Mouse (Mus musculus) macrophage (primary cell): ENCODE measurements around the gene Kansl3. TPM values are rescaled to one million over a fixed set of nuclear protein-coding genes. Genes with fewer than 3 reads are reported as not detected.
A peak's percentile ranks its signal among the peaks of the same experiment; 100 is the strongest.

ENCODE experiments used
- H3K27ac ChIP-seq: fragments of 350-480 bp; formaldehyde crosslinking; 2 replicates; pipeline ENCODE4 v1.9.0; 2021
- H3K36me3 ChIP-seq: fragments of 350-480 bp; formaldehyde crosslinking; 2 replicates; pipeline ENCODE4 v1.9.0; 2021; ENCODE audit errors: inconsistent target
- H3K4me3 ChIP-seq: fragments of 350-480 bp; formaldehyde crosslinking; 2 replicates; pipeline ENCODE4 v1.9.0; 2021; ENCODE audit errors: inconsistent target
- H3K79me2 ChIP-seq: fragments of 350-480 bp; formaldehyde crosslinking; 2 replicates; pipeline ENCODE4 v1.9.0; 2021; ENCODE audit errors: inconsistent target
- WGBS: methylation state at CpG from one replicate; pipeline ENCODE4 v1.1.7; 2026; ENCODE audit warnings: inconsistent platforms; ENCODE audit not compliant: missing documents; 5-methylcytosine and 5-hydroxymethylcytosine counted together
- polyA plus RNA-seq: library from polyadenylated mRNA; stranded (reverse); fragments of 250-400 nt; gene quantifications from 3 replicates; pipeline ENCODE4 v1.2.4, GENCODE M21; 2018; ENCODE audit warnings: inconsistent platforms

Gene Kansl3
- polyA plus RNA-seq, 1 experiment from 2014 or later, result 16.0 TPM

DNA sequence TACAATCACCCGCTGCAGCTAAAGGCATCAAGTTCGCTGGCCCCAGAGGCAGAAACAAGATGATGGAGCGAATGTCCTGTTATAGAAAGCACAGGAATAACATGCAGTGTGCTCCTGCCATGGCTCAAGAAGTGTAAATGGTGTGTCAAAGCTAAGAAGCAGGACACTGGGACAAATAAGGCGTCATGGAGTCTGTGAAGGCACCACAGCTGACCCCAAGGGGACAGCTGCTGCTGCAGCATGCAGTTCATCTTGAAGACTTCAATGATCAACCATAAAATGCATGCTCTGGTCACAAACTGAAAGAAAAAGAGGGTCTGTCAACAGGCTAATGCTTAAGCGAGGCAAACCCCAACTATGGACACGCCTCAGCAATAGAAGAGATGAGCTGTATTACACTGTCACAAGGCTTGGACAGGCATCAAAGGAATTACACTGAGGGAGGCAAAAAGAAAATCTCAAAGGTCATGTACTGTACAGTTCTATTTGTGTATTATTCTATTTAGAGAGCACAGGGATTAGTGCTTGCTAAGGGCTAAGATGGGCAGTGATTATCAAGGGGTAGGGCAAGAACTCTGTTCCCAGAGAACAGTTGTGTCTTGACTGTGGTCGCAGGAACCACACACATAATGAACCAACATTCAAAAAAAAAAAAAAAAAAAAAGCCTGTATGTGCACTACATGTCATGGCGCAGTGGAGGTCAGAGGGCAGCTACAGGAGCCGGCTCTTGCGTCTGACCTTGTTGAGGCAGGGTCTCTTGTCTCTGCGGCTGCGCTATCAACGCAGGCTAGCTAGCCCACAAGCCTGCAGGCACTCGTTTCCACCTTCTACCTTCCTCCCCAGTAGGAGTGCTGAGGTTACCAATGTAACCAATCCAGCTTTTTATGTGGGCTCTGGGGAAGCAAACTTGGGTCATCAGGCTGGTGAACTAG is 35.8 kb downstream of the Kansl3 start:
- Histone ChIP-seq H3K27ac (no peak overlapping the region), H3K4me3 (no peak overlapping the region), H3K36me3 (peaks cover 29% of the 10 kb centered on the region), H3K79me2 (no peaks in the 10 kb centered on the region)
- 91% methylated on average over 14 of the region's 14 CpGs for WGBS

- 83% methylated on average over 6 of the region's 6 CpGs for WGBS
- Histone ChIP-seq H3K36me3 (peaks cover 14% of the 10 kb centered on the region), H3K4me3 (no peak overlapping the region), H3K27ac (no peak overlapping the region), H3K79me2 (no peaks in the 10 kb centered on the region)
Measured at GRCm38 (mm10) chr1:36331743-36332142, 37.2 kb downstream of the Kansl3 start.

DNA sequence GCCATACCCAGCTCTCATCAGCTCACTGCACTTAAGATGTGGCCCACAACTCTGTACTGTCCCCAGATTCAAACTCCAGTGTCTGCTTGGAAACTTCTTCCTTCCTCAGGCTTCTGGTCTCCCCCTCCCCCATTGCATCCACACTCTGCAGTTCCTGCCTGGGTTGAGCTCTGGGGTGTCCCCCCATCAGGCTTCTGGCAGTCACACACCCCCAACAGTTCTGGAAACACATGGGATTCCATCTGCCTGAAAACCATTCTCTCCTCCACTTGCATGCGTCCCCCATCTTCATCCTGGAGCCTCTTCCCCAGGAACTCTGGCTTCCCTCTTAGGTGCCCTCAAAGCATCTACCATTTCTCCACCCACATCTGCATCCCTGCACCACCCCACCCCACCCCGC is 42.2 kb downstream of the Kansl3 start:
- H3K4me3 ChIP-seq, result no peak overlapping the region
- WGBS, result 100% methylated on average over 2 of the region's 2 CpGs
- H3K27ac ChIP-seq, result no peak overlapping the region
- H3K36me3 ChIP-seq, result no peaks in the 10 kb centered on the region
- no peaks in the 10 kb centered on the region for H3K79me2 ChIP-seq

- Histone ChIP-seq H3K27ac (no peak overlapping the region), H3K36me3 (0 out of 2 replicates have a peak, but pooled peaks cover 6% of the 10 kb centered on the region), H3K4me3 (no peak overlapping the region), H3K79me2 (no peaks in the 10 kb centered on the region)
- 46% methylated on average over 2 of the region's 2 CpGs for WGBS
Measured at GRCm38 (mm10) chr1:36325900-36326321, 43.1 kb downstream of the Kansl3 start.

DNA sequence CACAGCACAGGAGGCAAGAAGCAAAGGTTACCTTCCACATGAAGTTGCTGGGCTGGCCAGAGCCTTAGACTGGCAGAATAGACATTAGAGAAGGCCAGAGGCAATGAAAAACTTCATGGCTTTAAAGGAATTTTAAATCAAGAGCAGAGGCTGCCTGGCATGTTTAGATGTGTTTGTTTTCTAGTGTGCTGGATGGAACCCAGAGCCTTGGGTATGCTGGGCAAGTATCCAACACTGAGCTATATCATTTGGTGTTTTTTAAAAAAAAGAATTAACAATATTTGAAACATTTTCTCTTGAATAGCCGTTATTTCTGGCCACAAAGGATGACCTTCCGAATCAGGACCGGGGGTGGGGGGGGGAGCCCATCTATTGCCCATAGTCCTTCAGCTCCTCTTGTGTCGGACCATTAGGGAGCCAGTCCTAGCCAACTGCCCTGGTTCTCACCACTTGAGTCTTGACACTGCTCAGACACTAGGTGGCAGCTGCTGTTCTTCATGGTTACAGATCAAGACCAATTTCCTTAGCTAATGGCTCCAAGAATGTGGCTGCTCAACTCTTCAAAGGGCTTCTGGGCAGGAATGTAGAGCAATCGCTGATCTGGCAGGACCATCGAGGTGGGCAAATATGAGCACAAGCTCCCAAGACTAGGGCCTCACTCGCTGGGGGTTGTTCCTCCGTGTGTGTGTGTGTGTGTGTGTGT is 45.1 kb downstream of the Kansl3 start:
- 38% methylated on average over 8 of the region's 8 CpGs for WGBS
- H3K4me3 ChIP-seq, result no peak overlapping the region
- H3K79me2 ChIP-seq, result no peaks in the 10 kb centered on the region
- H3K36me3 ChIP-seq, result peaks cover 25% of the 10 kb centered on the region
- H3K27ac ChIP-seq, result no peak overlapping the region

DNA sequence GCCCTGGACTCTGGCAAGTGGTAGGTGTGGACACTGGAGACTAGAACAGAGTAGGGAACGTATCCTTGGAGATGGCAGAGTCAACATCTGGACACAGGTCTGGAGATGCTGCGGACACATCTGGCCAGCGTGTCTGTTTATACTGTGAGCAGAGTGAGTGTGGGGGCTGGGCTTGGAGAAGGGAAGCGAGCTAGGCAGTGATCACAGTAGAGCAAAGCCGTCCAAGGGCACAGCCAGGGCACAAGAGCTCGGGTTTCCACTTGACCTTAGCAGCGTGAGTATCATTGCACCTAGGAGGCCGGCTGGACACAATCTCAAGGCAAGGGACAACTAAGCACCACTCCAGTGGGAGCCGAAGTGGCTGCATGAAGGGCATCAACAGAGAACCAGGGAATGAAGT is 45.9 kb downstream of the Kansl3 start:
- WGBS, result 96% methylated on average over 9 of the region's 9 CpGs
- Histone ChIP-seq H3K36me3 (peaks cover 34% of the 10 kb centered on the region), H3K79me2 (no peaks in the 10 kb centered on the region), H3K4me3 (no peak overlapping the region), H3K27ac (no peak overlapping the region)

GRCm38 (mm10) chr1:36321829-36322573 is 47.0 kb downstream of the Kansl3 start:
- Histone ChIP-seq H3K27ac (no peak overlapping the region), H3K4me3 (no peak overlapping the region), H3K79me2 (no peaks in the 10 kb centered on the region), H3K36me3 (peaks cover 44% of the 10 kb centered on the region)
- 91% methylated on average over 11 of the region's 11 CpGs for WGBS

- Histone ChIP-seq H3K27ac (no peak overlapping the region), H3K36me3 (peaks cover 53% of the 10 kb centered on the region)
- WGBS, result 95% methylated on average over 2 of the region's 2 CpGs
Measured at GRCm38 (mm10) chr1:36321164-36321563, 47.8 kb downstream of the Kansl3 start.

GRCm38 (mm10) chr1:36315776-36316100 is 53.2 kb downstream of the Kansl3 start:
- Histone ChIP-seq H3K36me3 (peaks cover 75% of the 10 kb centered on the region), H3K79me2 (peaks cover 46% of the 10 kb centered on the region; the same call in 1 of the 2 replicates), H3K4me3 (no peak overlapping the region), H3K27ac (no peak overlapping the region)
- 100% methylated on average over 2 of the region's 2 CpGs for WGBS

More at GRCm38 (mm10) chr1:36321164-36321563, 47.8 kb downstream of the Kansl3 start:
- Histone ChIP-seq H3K79me2 (no peaks in the 10 kb centered on the region), H3K4me3 (no peak overlapping the region)

DNA sequence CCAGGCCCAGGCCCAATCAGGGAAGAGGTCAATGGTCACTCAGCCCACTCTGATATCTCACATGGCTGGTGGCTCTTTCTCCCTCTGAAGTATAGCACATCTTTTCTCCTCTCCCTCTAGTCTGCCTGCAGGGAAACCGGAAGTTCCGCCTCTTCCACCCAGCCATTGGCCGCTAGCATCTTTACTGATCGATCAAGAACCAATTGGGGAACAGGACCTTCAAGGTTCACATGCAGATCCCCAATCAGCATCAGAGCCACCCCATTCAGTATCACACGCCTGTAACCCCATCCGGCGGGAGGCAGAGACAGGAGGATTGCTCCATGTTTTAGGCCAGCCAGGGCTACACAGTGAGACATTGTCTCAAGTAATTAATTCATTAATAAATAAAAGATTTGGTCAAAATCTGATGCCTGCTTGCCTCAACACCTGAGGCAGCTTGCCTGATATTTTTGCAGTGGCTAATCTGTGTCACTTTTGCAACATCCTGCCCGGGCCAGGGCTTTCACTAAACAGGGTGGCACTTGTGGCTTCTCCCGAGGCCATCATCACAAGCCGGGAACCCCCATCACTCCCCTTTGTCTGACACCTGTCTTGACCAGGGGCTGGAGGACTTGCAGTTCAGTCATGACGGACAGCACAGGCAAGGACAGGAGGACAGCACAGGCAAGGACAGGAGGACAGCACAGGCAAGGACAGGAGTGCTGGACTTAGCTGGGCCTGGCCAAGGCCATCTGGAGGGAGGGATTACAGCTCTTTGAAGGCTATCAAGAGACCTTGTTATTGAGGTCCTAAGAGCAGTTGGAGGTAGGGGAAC is 53.8 kb downstream of the Kansl3 start:
- Histone ChIP-seq H3K4me3 (no peak overlapping the region), H3K36me3 (peaks cover 69% of the 10 kb centered on the region), H3K27ac (no peak overlapping the region), H3K79me2 (peaks cover 52% of the 10 kb centered on the region; the same call in 1 of the 2 replicates)
- WGBS, result 88% methylated on average over 11 of the region's 11 CpGs

DNA sequence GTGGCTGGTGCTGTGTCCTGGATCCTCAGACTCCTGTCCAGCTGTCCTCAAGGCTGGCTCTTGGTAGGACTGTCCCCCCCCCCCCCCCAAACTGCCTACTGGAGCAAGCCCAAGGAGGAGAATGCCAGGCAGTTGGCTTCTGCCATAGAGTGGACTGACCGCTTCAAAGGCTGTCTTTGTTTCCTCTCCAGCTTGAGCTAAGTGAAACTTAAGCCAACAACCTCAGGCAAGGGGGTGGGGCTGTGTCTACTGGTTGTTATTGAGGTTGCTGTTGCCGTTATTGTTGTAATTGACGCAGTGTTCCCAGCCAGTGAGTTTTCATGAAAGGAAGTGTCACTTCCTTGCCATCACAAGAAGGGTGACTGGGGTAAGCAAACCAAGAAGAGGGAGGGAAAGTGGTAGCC is 59.5 kb downstream of the Kansl3 start:
- peaks cover 18% of the 10 kb centered on the region for H3K36me3 ChIP-seq
- 14% methylated on average over 3 of the region's 3 CpGs for WGBS
- peak overlapping the region; percentile 52; the same call in 1 of the 2 replicates for H3K4me3 ChIP-seq
- H3K79me2 ChIP-seq, result peaks cover 62% of the 10 kb centered on the region; the same call in 1 of the 2 replicates
- H3K27ac ChIP-seq, result peak overlapping the region; percentile 82; the same call in 1 of the 2 replicates

- peak overlapping the region; percentile 82 for H3K27ac ChIP-seq
- peaks cover 57% of the 10 kb centered on the region; the same call in 1 of the 2 replicates for H3K79me2 ChIP-seq
- peaks cover 15% of the 10 kb centered on the region for H3K36me3 ChIP-seq
- H3K4me3 ChIP-seq, result peak overlapping the region; percentile 52
- WGBS, result 26% methylated on average over 9 of the region's 9 CpGs
Measured at GRCm38 (mm10) chr1:36308966-36309475, 60.0 kb downstream of the Kansl3 start.

GRCm38 (mm10) chr1:36308451-36308901 is 60.5 kb downstream of the Kansl3 start:
- H3K27ac ChIP-seq, result peak overlapping the region; percentile 82
- H3K36me3 ChIP-seq, result peaks cover 15% of the 10 kb centered on the region
- H3K4me3 ChIP-seq, result peak overlapping the region; percentile 52
- 2% methylated on average over 12 of the region's 12 CpGs for WGBS
- H3K79me2 ChIP-seq, result peaks cover 52% of the 10 kb centered on the region; the same call in 1 of the 2 replicates
